Mouse (Mus musculus): ENCODE data around the gene Sox12. TPM values are rescaled to one million over a fixed set of nuclear protein-coding genes. Genes with fewer than 3 reads are reported as not detected.

Gene Sox12
- polyA plus RNA-seq, 1 experiment from 2014 or later, result 8.2 TPM

GRCm38 (mm10) chr2:152410971-152411371, 13.1 kb upstream of the Sox12 start:
- Histone ChIP-seq H3K4me1 (replicated peaks; ENCODE audit: insufficient read depth, low read length) (peaks cover 37% of the 10 kb centered on the region), H3K9ac (ENCODE audit: low read depth, low read length) (peak overlapping the region; percentile 10; the same call in 1 of the 2 replicates), H3K4me3 (replicated peaks; ENCODE audit: low read depth, low read length) (0 out of 2 replicates have a peak overlapping the region, but pooled peaks have one; percentile 11), H3K27me3 (ENCODE audit: insufficient read depth, low read length) (no peaks in the 10 kb centered on the region), H3K9me3 (replicated peaks; ENCODE audit: low read length) (no peaks in the 10 kb centered on the region), H3K36me3 (ENCODE audit: insufficient read depth, low read length) (no peaks in the 10 kb centered on the region), H3K27ac (peak overlapping the region; percentile 99), H3K4me2 (ENCODE audit: low read length) (peak overlapping the region; percentile 68)
- TF ChIP-seq CTCF (IDR thresholded peaks at IDR 0.05; ENCODE audit: low read depth), result no peak
- DNase-seq (ENCODE audit: low spot score) (peak; percentile 98), ATAC-seq (replicated peaks; ENCODE audit: low FRiP score, low read depth) (peak; percentile 64)
- 2% methylated on average over 15 of the region's 15 CpGs for WGBS

DNA sequence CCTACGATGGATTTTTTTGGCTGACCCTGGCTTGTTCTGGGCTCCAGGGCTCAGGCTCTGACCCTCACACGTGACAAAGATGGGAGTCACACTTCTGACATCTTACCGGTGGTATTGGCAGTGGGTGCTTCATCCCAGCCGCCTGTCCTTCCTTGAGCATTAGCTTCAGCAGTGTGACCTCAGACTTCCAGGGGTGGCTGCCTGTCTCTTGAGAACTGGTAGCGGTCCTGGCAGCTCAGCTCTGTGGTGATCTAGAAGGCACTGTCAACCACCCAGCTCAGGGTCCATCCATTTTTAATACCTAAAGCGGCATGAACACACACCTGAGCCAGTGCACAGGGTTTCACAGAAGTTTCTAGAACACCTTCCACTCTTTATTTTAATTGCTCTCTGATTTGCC, 11.9 kb upstream of the Sox12 start:
- no peak for TF ChIP-seq CTCF (IDR thresholded peaks at IDR 0.05; ENCODE audit: low read depth)
- H3K4me3 ChIP-seq (replicated peaks; ENCODE audit: low read depth, low read length), result no peak overlapping the region
- peak overlapping the region; percentile 99 for H3K27ac ChIP-seq
- no peak overlapping the region for H3K9ac ChIP-seq (ENCODE audit: low read depth, low read length)
- no peaks in the 10 kb centered on the region for H3K36me3 ChIP-seq (ENCODE audit: insufficient read depth, low read length)
- ATAC-seq (replicated peaks; ENCODE audit: low FRiP score, low read depth) (no peak), DNase-seq (ENCODE audit: low spot score) (no peak)
- no peaks in the 10 kb centered on the region for H3K27me3 ChIP-seq (ENCODE audit: insufficient read depth, low read length)
- H3K4me2 ChIP-seq (ENCODE audit: low read length), result no peak overlapping the region
- no peaks in the 10 kb centered on the region for H3K9me3 ChIP-seq (replicated peaks; ENCODE audit: low read length)
- peaks cover 28% of the 10 kb centered on the region for H3K4me1 ChIP-seq (replicated peaks; ENCODE audit: insufficient read depth, low read length)
- WGBS, result 57% methylated on average over 6 of the region's 6 CpGs

GRCm38 (mm10) chr2:152406126-152406525, 8.3 kb upstream of the Sox12 start:
- peak; percentile 96 for ATAC-seq (replicated peaks; ENCODE audit: low FRiP score, low read depth)
- TF ChIP-seq CTCF (IDR thresholded peaks at IDR 0.05; ENCODE audit: low read depth), result no peak; the same call in 1 of the 2 replicates
- peak overlapping the region; percentile 19 for H3K4me3 ChIP-seq (replicated peaks; ENCODE audit: low read depth, low read length)
- H3K9me3 ChIP-seq (replicated peaks; ENCODE audit: low read length), result no peaks in the 10 kb centered on the region
- DNase-seq (ENCODE audit: low spot score), result peak; percentile 98
- peak overlapping the region; percentile 74 for H3K27ac ChIP-seq
- H3K9ac ChIP-seq (ENCODE audit: low read depth, low read length), result peak overlapping the region; percentile 36; the same call in 1 of the 2 replicates
- no peaks in the 10 kb centered on the region for H3K27me3 ChIP-seq (ENCODE audit: insufficient read depth, low read length)
- H3K4me1 ChIP-seq (replicated peaks; ENCODE audit: insufficient read depth, low read length), result peaks cover 20% of the 10 kb centered on the region
- no peaks in the 10 kb centered on the region for H3K36me3 ChIP-seq (ENCODE audit: insufficient read depth, low read length)
- H3K4me2 ChIP-seq (ENCODE audit: low read length), result peak overlapping the region; percentile 62
- WGBS, result under 1% methylated on average over 19 of the region's 19 CpGs

DNA sequence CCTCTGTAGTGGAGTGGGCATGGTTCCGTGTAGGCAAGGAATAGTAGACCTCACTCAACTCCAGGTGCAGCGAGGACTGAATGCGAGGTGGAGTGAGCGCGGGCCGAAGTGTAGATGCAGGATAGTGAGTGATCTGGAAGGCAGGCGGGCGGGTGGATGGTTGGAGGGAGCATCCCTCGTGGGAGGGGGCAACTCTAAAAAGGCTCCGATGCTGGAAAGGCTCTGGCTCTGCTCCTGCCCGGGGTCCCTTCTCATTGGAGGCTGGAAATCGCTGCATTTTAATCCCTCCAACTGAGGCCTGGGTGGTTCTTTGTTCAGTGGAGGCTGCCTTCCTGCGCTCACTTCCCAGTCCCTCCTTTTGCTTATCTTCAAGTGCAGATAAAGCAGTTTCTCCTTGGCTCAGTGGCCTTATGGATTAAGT, 1.3 kb upstream of the Sox12 start:
- Histone ChIP-seq H3K36me3 (ENCODE audit: insufficient read depth, low read length) (no peaks in the 10 kb centered on the region), H3K9me3 (replicated peaks; ENCODE audit: low read length) (no peaks in the 10 kb centered on the region), H3K27ac (peak overlapping the region; percentile 99), H3K4me1 (replicated peaks; ENCODE audit: insufficient read depth, low read length) (peaks cover 11% of the 10 kb centered on the region; the same call in 1 of the 2 replicates), H3K27me3 (ENCODE audit: insufficient read depth, low read length) (no peaks in the 10 kb centered on the region), H3K4me2 (ENCODE audit: low read length) (peak overlapping the region; percentile 95), H3K4me3 (replicated peaks; ENCODE audit: low read depth, low read length) (peak overlapping the region; percentile 90), H3K9ac (ENCODE audit: low read depth, low read length) (peak overlapping the region; percentile 58; the same call in 1 of the 2 replicates)
- ATAC-seq (replicated peaks; ENCODE audit: low FRiP score, low read depth) (no peak), DNase-seq (ENCODE audit: low spot score) (peak; percentile 70)
- WGBS, result 1% methylated on average over 13 of the region's 13 CpGs
- no peak for TF ChIP-seq CTCF (IDR thresholded peaks at IDR 0.05; ENCODE audit: low read depth)

DNA sequence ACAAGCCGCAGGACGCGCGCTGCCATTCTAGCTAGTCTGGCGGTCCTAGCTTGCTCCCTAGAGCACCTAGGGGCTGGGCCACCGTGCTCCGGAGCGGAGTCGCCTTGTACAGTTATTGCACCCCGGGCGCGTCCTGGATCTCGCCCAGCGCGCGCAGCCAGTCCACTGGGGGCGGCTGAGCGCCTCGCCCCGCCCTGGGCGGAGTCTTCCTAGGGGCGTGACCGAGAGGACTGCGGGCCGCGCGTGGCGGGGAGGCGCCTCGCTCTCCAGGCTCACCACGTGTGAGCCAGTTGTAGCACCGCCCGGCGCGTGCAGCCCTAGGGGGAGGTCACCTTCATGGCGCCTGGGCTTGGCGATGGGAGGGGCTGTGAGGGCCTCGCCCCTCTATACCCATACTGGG, 828 bp upstream of the Sox12 start:
- H3K9me3 ChIP-seq (replicated peaks; ENCODE audit: low read length), result no peaks in the 10 kb centered on the region
- peak overlapping the region; percentile 95 for H3K4me2 ChIP-seq (ENCODE audit: low read length)
- ATAC-seq (replicated peaks; ENCODE audit: low FRiP score, low read depth) (peak; percentile 84), DNase-seq (ENCODE audit: low spot score) (peak; percentile 98)
- peak; percentile 24; the same call in 1 of the 2 replicates for TF ChIP-seq CTCF (IDR thresholded peaks at IDR 0.05; ENCODE audit: low read depth)
- H3K9ac ChIP-seq (ENCODE audit: low read depth, low read length), result peak overlapping the region; percentile 96
- peaks cover 12% of the 10 kb centered on the region; the same call in 1 of the 2 replicates for H3K4me1 ChIP-seq (replicated peaks; ENCODE audit: insufficient read depth, low read length)
- under 1% methylated on average over 38 of the region's 38 CpGs for WGBS
- H3K27me3 ChIP-seq (ENCODE audit: insufficient read depth, low read length), result no peaks in the 10 kb centered on the region
- H3K4me3 ChIP-seq (replicated peaks; ENCODE audit: low read depth, low read length), result peak overlapping the region; percentile 90
- H3K27ac ChIP-seq, result peak overlapping the region; percentile 99
- no peaks in the 10 kb centered on the region for H3K36me3 ChIP-seq (ENCODE audit: insufficient read depth, low read length)

DNA sequence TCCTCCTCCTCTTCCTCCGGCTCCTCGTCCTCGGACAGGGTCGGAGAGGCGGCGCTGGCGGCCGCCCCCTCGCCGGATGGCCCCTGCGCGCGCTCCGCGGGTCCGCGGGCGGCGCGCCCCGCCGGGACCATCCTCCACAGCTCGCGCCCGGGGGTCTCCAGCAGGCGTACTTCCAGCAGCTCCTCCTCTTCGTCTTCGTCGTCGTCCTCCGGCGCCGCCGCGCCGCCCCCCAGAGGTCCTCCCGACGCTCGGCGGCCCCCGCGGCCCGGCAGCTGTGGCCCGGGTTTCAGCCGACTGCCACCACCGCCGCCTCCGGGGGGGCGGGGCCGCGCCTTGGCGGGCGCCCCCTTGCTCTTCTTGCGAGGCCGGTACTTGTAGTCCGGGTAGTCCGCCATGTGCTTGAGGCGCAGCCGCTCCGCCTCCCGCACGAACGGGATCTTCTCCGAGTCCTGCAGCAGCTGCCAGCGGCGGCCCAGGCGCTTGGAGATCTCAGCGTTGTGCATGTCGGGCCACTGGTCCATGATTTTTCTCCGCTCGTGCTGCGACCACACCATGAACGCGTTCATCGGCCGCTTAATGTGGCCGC, 766 bp downstream of the Sox12 start:
- peak overlapping the region; percentile 90 for H3K4me3 ChIP-seq (replicated peaks; ENCODE audit: low read depth, low read length)
- H3K27ac ChIP-seq, result peak overlapping the region; percentile 99
- no peaks in the 10 kb centered on the region for H3K36me3 ChIP-seq (ENCODE audit: insufficient read depth, low read length)
- no peaks in the 10 kb centered on the region for H3K27me3 ChIP-seq (ENCODE audit: insufficient read depth, low read length)
- peaks cover 15% of the 10 kb centered on the region; the same call in 1 of the 2 replicates for H3K4me1 ChIP-seq (replicated peaks; ENCODE audit: insufficient read depth, low read length)
- DNase-seq (ENCODE audit: low spot score) (peak; percentile 86), ATAC-seq (replicated peaks; ENCODE audit: low FRiP score, low read depth) (0 out of 2 replicates have a peak, but pooled peaks have one; percentile 8)
- no peaks in the 10 kb centered on the region for H3K9me3 ChIP-seq (replicated peaks; ENCODE audit: low read length)
- H3K9ac ChIP-seq (ENCODE audit: low read depth, low read length), result peak overlapping the region; percentile 96
- under 1% methylated on average over 72 of the region's 77 CpGs for WGBS
- H3K4me2 ChIP-seq (ENCODE audit: low read length), result peak overlapping the region; percentile 95
- TF ChIP-seq CTCF (IDR thresholded peaks at IDR 0.05; ENCODE audit: low read depth), result peak; percentile 24; the same call in 1 of the 2 replicates

Measured in kidney, postnatal 0 days (tissue).